Mouse (Mus musculus) small intestine, adult 2 months (tissue): ENCODE measurements at regions not wholly inside any gene's neighbourhood (a gene's known extent, or its start where the extent isn't known, plus 50 kb on each side); places are given as distances from the start of the nearest gene placed in this dataset.
A peak's percentile ranks its signal among the peaks of the same experiment; 100 is the strongest.

ENCODE experiments used
- H3K27ac ChIP-seq: fragments of 200-500 bp; 2 replicates; pipeline ENCODE4 v1.5.1; 2012; ENCODE audit warnings: low read depth, low read length, control low read depth, inconsistent platforms; ENCODE audit not compliant: insufficient read depth
- H3K27me3 ChIP-seq: fragments of 200-500 bp; 2 replicates; pipeline ENCODE4 v1.6.1; 2012; ENCODE audit warnings: mild to moderate bottlenecking, moderate library complexity, low read length, inconsistent platforms; ENCODE audit not compliant: control insufficient read depth, insufficient read depth
- H3K36me3 ChIP-seq: fragments of 200-500 bp; 2 replicates; pipeline ENCODE4 v1.6.1; 2012; ENCODE audit warnings: mild to moderate bottlenecking, low read length, control low read depth, inconsistent platforms; ENCODE audit not compliant: control insufficient read depth, insufficient read depth
- H3K4me1 ChIP-seq: fragments of 200-500 bp; 2 replicates; pipeline ENCODE4 v1.6.1; 2012; ENCODE audit warnings: low read length, inconsistent platforms, mixed read lengths; ENCODE audit not compliant: control insufficient read depth, insufficient read depth, insufficient read length
- H3K4me3 ChIP-seq: fragments of 200-500 bp; 2 replicates; pipeline ENCODE4 v1.5.1; 2012; ENCODE audit warnings: low read depth, mild to moderate bottlenecking, control low read depth, inconsistent platforms, low read length, moderate library complexity
- CTCF ChIP-seq: fragments of 200-500 bp; IDR thresholded peaks from 2 replicates; pipeline ENCODE4 v1.5.1; 2012; ENCODE audit warnings: low read depth, mild to moderate bottlenecking, control low read depth, inconsistent platforms, low read length, moderate library complexity, mixed read lengths; ENCODE audit not compliant: insufficient replicate concordance, insufficient read length; ENCODE audit errors: extremely low read depth
- POLR2A ChIP-seq: fragments of 200-500 bp; IDR thresholded peaks from 2 replicates; pipeline ENCODE4 v1.6.1; 2012; ENCODE audit warnings: low read depth, mild to moderate bottlenecking, control low read depth, inconsistent platforms, low read length, moderate library complexity
- WGBS: fragments of 180-500 bp; shearing (Covaris S2); methylation state at CpG from one replicate; pipeline ENCODE4 v1.1.7; 2018; 5-methylcytosine and 5-hydroxymethylcytosine counted together

DNA sequence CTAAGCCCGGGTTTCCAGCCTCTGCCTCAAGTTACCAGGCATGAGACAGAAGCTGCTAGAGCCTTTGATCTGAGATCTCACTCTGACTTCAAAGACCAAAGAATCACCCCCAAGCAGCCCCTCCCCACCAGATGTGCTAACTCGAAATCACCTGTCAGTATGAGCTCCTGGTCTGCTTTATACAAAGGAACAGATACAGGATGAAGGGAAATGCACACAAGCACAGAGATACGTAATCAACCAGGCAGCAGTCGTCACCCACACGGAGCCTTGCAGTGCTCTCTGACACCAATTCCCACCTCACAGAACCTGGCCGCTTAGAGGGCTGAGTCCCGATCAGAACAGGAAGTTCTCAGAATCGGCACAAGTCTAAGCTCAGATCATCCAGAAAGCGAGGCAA lies 90.6 kb downstream of the Psmg1 start:
- Histone ChIP-seq H3K27me3 (no peaks in the 10 kb centered on the region), H3K36me3 (no peaks in the 10 kb centered on the region), H3K4me3 (no peak overlapping the region), H3K27ac (no peak overlapping the region), H3K4me1 (no peaks in the 10 kb centered on the region)
- WGBS, result 74% methylated on average over 9 of the region's 9 CpGs
- TF ChIP-seq CTCF, result no peak
- no peak for TF ChIP-seq POLR2A

- Histone ChIP-seq H3K4me1 (no peaks in the 10 kb centered on the region), H3K36me3 (no peaks in the 10 kb centered on the region), H3K27ac (no peak overlapping the region), H3K27me3 (no peaks in the 10 kb centered on the region), H3K4me3 (no peak overlapping the region)
- 87% methylated on average over 3 of the region's 3 CpGs for WGBS
- no peak for TF ChIP-seq CTCF
- TF ChIP-seq POLR2A, result no peak
Measured at GRCm38 (mm10) chr16:95899672-95900071, 91.1 kb downstream of the Psmg1 start.

DNA sequence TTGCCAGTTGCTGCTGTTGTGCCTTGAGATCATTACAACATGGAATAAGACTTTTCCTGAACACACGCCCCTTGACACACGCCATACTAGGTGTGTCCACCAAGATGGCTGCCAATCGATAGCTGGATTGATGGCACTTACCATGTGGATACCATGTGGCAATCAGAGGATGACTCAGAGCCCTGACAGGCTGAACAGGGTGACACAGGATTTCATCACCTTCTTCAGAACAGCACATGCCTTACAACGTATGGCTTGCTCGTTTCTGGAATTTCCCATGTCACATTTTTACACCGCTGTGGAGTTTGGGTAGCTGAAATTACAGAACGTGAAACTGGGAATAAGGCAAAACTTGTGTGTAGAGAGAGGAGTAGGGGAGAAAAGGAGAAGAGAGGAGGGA lies 92.9 kb downstream of the Psmg1 start:
- no peak for TF ChIP-seq POLR2A
- no peak for TF ChIP-seq CTCF
- no peak overlapping the region for H3K27ac ChIP-seq
- no peaks in the 10 kb centered on the region for H3K36me3 ChIP-seq
- no peaks in the 10 kb centered on the region for H3K27me3 ChIP-seq
- H3K4me3 ChIP-seq, result no peak overlapping the region
- 84% methylated on average over 7 of the region's 7 CpGs for WGBS
- peaks cover 7% of the 10 kb centered on the region; the same call in 1 of the 2 replicates for H3K4me1 ChIP-seq

DNA sequence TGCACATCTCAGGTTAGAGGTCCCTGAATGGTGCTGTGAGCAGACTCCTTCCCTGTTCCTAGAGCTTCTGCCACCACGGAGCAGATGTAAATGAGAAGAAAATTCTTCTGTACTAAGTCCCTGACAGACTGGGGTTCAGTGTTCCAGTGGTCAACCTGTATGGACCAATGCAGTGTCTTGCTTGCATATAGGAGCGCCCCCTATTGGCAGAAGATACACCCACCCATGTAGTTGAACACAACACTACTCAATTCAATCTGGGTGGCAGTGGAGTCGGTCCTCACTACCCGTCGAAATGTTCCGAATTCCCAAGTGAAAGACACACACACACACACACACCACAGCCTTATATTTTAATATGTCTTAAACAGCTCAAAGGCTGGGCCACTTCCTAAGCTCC lies 94.6 kb downstream of the Psmg1 start:
- TF ChIP-seq CTCF, result peak; percentile 29; the same call in 1 of the 2 replicates
- TF ChIP-seq POLR2A, result no peak

GRCm38 (mm10) chr16:95893534-95894290 lies 97.0 kb downstream of the Psmg1 start:
- peaks cover 7% of the 10 kb centered on the region; the same call in 1 of the 2 replicates for H3K4me1 ChIP-seq
- H3K36me3 ChIP-seq, result no peaks in the 10 kb centered on the region
- no peaks in the 10 kb centered on the region for H3K27me3 ChIP-seq
- TF ChIP-seq CTCF (no peak), POLR2A (no peak)
- WGBS, result 33% methylated on average over 6 of the region's 6 CpGs
- H3K27ac ChIP-seq, result peak overlapping the region; percentile 58; the same call in 1 of the 2 replicates
- no peak overlapping the region for H3K4me3 ChIP-seq

More for the DNA sequence above, 94.6 kb downstream of the Psmg1 start:
- WGBS, result 83% methylated on average over 6 of the region's 6 CpGs
- Histone ChIP-seq H3K4me1 (peaks cover 7% of the 10 kb centered on the region; the same call in 1 of the 2 replicates), H3K4me3 (no peak overlapping the region), H3K27me3 (no peaks in the 10 kb centered on the region), H3K36me3 (no peaks in the 10 kb centered on the region), H3K27ac (no peak overlapping the region)

DNA sequence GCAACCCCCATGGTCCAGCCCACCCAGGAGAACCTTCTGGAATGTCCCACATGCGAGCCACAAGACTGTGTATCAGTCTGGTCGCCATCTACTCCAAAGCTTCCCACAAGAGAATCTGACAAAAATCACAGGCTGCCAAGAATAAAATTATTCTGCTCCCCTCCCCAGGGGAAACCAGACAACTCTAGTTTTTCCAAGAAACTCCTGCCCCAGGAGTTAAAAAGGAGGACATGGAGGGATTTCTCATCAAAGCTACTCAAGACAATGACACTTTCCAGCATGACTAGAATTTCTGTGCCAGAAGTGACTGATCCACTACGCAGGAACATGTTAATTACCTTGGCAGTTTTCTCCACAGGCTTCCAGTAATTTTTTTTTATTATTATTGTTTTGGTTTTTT lies 98.4 kb downstream of the Psmg1 start:
- 86% methylated on average over 3 of the region's 3 CpGs for WGBS
- no peak overlapping the region for H3K27ac ChIP-seq
- H3K27me3 ChIP-seq, result no peaks in the 10 kb centered on the region
- H3K4me1 ChIP-seq, result peaks cover 7% of the 10 kb centered on the region; the same call in 1 of the 2 replicates
- H3K36me3 ChIP-seq, result no peaks in the 10 kb centered on the region
- H3K4me3 ChIP-seq, result no peak overlapping the region
- TF ChIP-seq POLR2A (no peak), CTCF (no peak)

- no peak for TF ChIP-seq POLR2A
- TF ChIP-seq CTCF, result no peak
- H3K27ac ChIP-seq, result no peak overlapping the region
- H3K27me3 ChIP-seq, result no peaks in the 10 kb centered on the region
- H3K4me3 ChIP-seq, result no peak overlapping the region
- 89% methylated on average over 1 of the region's 1 CpGs for WGBS
- H3K36me3 ChIP-seq, result no peaks in the 10 kb centered on the region
- no peaks in the 10 kb centered on the region for H3K4me1 ChIP-seq
Measured at GRCm38 (mm10) chr16:95886131-95886530, 104.6 kb downstream of the Psmg1 start.

DNA sequence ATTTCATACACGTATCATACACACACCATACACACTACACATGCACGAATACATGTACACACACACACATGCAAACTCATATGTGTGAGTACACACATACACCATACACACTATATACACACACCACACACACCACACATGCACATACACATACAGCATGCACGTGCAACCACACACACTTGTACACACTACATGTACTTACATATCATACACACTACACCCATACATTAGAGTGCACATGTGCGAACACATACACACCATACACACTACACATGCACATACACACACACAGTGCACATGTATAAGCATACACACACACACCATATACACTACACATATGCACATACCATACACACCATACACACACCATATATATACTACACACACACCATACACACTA lies 117.5 kb downstream of the Psmg1 start:
- H3K27me3 ChIP-seq, result no peaks in the 10 kb centered on the region
- no peak for TF ChIP-seq CTCF
- no peak for TF ChIP-seq POLR2A
- WGBS, result 98% methylated on average over 4 of the region's 4 CpGs
- H3K27ac ChIP-seq, result no peak overlapping the region
- no peak overlapping the region for H3K4me3 ChIP-seq
- H3K36me3 ChIP-seq, result no peaks in the 10 kb centered on the region
- no peaks in the 10 kb centered on the region for H3K4me1 ChIP-seq
